Mouse (Mus musculus): ENCODE results near the gene Dcx. TPM values are rescaled to one million over a fixed set of nuclear protein-coding genes. Genes with fewer than 3 reads are reported as not detected.

Dcx gene
- total RNA-seq, 4 experiments from 2014 or later: 12.0 to 15.3 (median 12.5) TPM

DNA sequence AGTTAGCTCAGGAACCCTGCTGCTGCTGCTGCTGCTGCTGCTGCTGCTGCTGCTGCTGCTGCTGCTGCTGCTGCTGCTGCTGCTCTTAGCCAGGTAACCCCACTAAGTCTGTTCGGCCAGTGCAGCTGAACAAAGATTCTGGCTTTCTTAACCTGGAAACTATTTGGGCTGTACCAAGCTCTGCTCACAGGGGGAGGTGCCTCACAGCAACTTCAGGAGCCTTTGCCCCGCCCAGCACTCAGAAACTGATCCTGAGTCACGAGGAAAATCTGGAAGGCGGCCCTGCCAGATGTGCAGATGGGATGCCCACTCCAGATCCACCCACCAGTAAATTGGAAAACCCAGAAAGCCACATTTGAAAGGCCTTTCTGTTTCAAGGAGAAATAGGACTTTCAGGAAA is 105.9 kb downstream of the Dcx start, which contains the start of gene Capn6:
Gene Capn6, minus strand, starts transcription at position 203 of the 400 bp plus-strand sequence.
- DNase-seq (ENCODE audit: low spot score in 2 of 2): no peak

DNA sequence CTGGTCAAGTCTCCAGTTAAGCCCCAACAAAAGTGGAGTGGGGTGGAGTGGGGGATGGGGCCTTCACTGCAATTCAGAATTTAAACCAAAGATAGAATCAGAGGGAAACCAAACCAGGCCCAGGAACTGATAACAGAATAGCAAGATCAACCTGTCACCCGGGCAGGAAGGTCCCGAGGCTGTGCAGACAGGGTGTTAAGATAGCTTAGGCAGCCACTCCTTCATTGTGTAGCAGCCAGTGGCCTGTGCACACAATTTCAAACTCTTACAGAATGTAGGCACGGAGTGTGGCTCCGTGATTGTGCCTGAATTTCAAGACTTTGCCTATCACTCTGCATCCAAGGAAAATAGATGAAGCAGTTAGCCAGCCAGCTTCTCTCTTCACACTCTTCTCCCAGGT is 106.6 kb downstream of the Dcx start:
- DNase-seq (ENCODE audit: low spot score in 2 of 2): no peak

DNA sequence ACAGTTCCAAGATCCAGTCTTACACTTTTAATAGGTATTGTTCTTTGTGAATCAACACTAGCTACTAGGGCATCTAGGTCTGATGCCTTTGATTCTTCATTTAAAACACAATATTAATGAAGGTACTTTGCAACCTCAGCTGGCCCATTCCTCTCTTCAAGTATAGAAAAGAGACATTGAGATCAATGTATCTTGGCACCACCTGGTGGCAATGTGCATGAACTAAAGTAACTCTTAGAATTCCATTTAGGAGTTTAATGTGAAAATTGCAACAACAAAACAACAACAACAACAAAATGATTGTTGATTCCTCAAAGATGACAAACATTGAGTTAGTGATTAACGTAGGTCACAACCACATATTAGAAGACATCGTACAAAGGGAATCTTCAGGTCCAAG is 114.2 kb downstream of the Dcx start:
- no peak for DNase-seq (ENCODE audit: low spot score in 2 of 2)

DNA sequence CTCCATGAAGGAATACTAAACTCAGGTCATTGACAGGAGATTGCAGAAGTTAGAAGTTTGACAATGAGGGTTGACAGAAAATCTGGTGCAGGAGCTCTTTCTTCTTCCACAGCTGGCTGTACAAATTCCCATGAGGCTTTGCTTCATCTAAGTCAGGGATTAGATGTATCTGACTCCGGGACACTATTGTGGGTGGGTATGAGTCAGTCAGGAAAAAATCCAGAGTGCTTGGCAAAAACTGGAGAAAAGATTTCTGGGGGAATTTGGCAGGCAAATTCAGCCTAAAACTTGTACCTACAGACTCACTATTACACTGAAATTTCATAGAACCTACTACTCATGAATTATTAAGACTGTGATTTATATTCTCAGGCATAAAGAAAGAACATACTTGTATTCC is 117.2 kb downstream of the Dcx start:
- DNase-seq (ENCODE audit: low spot score in 2 of 2): no peak

Small RNA genes within 50 kb of the gene (microRNA-seq; reads per million reads assigned to microRNA genes)
- gene Gm47298: 0 reads per million in 2 experiments

Other genes starting within 250 kb of the Dcx start
- gene Capn6, start 105.9 kb downstream of the Dcx start, total RNA-seq (2022): 1 to 10 TPM in 1 of 4 experiments, under 1 TPM in 3; 0.48 to 1.3 (median 0.74) TPM
- under 1 TPM; 0.09 to 0.24 (median 0.15) TPM for gene A730046J19Rik, start 220.4 kb upstream of the Dcx start, total RNA-seq (2022)

All from layer of hippocampus, adult 8-10 months (tissue).